Mouse (Mus musculus) urinary bladder, postnatal 36 days (tissue): ENCODE data around the gene Ispd.
A peak's percentile ranks its signal among the peaks of the same experiment; 100 is the strongest.
"Not testable (repeated sequence)": the region's sequence is repeated elsewhere in the genome, so short reads cannot be mapped to it uniquely, and the experiment has no call there.

Experiments used
- DNase-seq, 2 experiments: peaks; one replicate each; pipeline ENCODE4 v3.0.0; 2022; ENCODE audit warnings: low spot score in 2 of 2, mixed read lengths in 1 of 2

Gene Ispd

DNA sequence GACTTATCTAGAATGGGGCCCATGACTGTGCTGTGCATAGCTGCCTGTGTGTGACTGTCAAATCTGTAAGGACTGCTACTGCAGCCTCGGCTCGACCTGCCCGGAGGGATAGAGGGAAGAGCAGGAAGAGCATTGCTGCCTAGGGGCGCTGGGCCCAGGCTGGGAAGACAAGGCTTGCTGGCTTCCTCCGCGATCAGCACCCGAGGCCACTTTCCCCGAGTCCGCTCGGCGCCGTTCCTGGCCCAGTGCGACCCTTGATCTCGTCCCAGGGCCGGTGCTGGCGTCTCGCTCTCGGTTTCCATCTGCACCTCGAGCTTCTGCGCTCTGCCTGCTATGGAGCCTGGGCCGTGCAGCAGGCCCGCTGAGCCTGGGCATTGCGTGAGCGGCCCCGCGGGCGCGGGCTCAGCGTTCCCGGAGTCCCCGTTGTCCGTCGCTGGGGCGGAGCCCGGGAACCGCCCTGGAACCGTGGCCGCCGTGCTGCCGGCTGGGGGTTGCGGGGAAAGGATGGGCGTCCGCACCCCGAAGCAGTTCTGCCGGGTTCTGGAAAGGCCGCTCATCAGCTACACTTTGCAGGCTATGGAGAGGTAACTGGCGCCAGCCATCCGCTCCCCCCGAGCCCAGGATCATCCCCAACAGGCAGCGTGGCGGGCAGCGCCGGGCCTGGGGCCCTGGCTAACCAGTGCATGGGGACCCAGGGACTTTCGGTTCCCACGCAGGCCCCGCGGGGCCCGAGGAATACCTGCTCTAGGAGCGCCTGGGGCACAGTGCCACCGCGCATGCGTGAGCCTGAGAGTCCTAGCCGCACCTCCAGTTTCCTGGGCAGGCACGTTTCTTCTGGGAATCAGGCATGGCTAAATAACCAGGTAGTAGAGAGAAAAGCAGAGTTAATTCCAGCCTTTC lies at the start of gene Ispd, which contains the start of gene D630036H23Rik:
Gene Ispd, plus strand, starts transcription at position 10 of the 900 bp plus-strand sequence.
Gene D630036H23Rik, minus strand, starts transcription at position 741 of the 900 bp plus-strand sequence.
- DNase-seq: peak; percentile 83 to 87

DNA sequence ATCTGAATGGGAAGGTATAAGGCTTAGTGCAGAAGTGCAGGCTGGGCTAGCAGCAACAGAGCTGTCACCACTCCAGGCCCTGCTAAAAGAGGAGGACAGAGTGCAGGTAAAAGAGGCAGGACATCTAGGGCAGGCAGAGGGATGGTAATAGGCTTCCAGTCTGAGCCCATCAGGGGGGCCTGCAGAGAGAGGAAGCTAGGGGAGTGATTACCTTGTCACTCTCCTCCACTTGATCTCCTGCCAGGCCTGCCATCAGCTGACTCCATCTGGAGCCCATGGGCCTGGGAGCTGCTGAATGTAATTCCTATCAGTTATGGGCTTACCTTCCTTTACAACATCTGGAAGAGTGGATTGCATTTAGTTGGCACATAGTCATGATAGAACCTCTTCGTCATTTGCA lies 48.6 kb upstream of the Ispd start:
- DNase-seq: no peak

DNA sequence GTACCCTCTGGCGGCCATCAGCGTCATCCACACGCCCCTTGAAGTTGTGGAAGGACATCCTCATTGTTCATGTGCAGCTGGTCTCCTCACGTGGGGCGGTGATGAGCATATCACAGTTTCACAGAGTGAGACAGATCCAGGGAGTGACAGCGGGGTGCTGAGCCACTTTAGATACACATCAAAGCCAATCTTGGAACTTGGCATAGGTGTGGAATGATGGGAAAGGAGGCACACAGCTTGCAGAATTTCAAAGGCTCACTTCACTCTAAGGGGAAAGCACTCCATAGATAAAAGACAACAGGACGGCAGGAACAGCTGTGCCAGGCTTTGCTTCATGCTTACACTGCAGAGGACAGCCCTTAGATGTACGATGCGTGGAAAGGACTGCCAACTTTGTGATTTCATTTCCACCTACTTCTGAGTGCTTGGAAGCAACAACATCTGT lies 47.4 kb upstream of the Ispd start:
- DNase-seq: no peak

GRCm38 (mm10) chr12:36344131-36344530 lies 37.1 kb upstream of the Ispd start:
- DNase-seq: no peak

GRCm38 (mm10) chr12:36360064-36360463 lies 21.2 kb upstream of the Ispd start:
- no peak for DNase-seq

- DNase-seq: no peak
Measured at GRCm38 (mm10) chr12:36360693-36361092, 20.6 kb upstream of the Ispd start.

- DNase-seq: no peak
Measured at GRCm38 (mm10) chr12:36364013-36364412, 17.2 kb upstream of the Ispd start.

DNA sequence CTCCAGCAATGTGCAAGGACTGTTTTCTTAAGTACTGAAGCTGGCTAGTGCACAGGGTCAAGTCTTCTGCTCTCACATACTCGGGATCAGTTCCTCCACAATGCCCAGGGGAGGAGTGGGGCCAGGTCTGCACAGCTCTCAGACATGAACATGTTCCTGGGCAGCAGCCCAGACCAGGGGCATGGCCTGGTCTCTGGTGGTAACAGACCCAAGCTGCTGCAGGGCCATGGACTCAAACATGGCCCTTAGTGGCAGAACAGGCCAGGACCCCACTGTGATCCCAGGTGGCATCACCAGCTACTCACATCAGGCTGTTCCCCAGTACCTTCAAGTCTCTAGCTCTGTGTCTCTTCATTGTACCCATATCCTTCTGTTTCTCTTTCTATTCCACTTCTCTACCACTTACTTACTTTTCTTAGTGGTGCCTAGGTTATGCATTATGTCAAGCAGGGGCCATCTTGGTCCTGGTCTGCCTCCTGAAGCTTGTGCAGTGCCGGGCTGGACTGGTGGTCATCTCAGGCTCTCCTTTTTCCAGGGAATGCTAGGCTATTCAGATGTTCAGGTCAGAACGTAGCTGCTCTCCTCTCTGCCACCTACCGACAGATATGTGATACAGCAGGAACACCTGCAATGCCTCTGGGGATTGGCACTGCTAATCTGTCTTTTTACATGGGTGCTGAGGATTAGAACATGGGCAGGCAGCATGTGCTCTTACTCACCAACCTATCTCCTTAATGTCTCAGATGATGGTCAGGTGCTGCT lies 7.8 kb upstream of the Ispd start:
- DNase-seq: no peak

- not testable (repeated sequence) for DNase-seq
Measured at GRCm38 (mm10) chr12:36376391-36376790, 4.9 kb upstream of the Ispd start.

GRCm38 (mm10) chr12:36380254-36380653 lies 996 bp upstream of the Ispd start:
- no peak for DNase-seq

- no peak for DNase-seq
Measured at GRCm38 (mm10) chr12:36380806-36381205, 444 bp upstream of the Ispd start.

DNA sequence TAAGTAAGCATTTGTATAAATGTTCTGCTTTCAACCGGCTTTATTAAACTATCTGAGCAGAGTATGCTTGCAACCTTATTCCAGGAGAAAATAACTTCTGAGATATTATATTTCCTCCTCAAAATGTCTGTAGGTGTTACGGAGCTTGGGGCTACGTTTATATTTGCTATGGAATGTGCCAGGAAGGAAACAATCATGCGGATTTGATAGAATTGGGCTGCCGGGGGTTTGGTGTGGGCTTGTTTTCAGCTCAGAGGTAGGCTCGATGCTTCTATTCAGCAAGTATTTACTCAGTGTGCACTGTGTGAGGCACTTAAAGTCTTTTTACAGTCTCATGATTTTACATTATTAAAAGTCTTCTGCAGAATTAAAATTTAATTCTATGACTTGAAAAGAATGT lies 4.1 kb downstream of the Ispd start:
- no peak for DNase-seq

DNA sequence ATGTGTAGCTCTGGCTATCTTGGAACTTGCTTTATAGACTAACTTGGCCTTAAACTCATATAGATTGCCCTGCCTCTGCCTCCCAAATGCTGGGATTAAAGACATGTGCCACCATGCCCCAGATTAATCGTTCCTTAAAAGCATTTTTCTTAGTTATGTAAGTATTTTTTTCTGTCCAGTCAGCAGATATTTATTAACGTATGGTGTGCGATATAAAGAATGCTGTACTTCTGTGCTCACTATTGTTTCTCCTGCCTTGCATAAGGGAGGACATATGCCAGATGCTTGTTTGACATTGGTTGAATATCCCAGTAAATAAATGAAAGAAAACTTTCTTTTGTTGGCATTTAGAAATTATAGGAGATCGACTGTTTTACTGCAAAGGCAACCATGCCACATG lies 5.7 kb downstream of the Ispd start:
- DNase-seq: no peak

GRCm38 (mm10) chr12:36395115-36395514 lies 13.9 kb downstream of the Ispd start:
- no peak for DNase-seq

DNA sequence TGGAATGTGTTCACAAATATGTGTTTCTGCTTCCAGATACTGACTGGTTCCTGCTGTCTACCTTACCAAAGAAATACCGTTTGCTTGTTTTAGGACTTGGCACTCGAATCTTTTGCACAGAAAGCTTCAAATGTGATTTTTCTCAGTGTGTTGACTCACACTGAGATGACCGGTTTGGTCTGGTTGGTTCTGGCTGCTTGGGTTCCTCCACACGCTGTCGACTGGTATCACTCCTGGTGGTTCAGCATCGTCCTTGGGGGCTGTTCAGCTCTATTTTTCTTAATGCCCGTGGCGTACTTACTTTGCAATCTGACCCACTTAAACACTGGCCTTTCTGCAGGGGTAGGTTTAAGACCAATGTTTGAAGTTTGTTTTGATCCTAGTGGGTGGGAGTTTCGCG lies 42.4 kb downstream of the Ispd start:
- DNase-seq: no peak

- DNase-seq: no peak
Measured at GRCm38 (mm10) chr12:36425258-36425657, 44.0 kb downstream of the Ispd start.

DNA sequence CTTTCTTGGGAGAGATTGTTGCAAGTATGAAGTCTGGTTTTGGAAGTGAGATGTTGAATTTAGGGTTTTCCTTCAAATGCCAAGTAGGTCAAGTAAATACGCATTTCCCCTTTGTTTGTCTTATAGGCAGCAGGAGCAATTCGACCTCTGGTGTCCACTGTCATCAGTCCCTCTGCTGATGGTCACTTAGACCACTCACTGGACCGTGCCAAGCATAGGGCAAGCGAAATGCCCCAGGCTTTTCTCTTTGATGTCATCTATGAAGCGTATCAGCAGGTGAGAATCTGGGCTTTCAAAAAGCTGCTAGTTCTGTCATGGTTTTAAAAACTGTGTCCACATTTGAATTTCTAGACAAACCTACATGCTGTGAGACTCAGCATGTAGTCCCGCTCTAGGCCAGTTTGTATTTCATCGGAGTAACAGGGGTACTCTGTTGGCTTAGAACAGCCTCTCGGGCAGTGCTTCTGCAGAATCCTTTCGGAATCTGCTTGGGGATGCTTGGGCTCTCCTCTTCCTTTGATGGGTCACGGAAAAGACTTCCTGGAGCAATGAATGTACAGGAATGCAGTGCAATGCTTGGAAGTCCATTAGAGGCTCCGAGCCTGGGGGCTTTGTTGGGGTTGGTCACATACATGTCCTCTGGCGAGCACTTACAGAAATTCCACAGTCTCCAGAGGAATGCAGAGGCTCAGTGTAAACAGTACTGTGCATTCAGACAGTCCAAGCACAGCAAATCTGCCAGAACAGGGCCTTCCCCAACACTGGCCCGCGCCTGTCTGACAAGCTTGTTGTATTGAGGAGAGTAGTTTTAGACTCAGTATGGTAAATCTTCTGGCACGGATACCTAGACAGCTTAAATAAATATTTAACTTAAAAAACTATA lies 45.2 kb downstream of the Ispd start:
- DNase-seq: no peak

- DNase-seq: no peak
Measured at GRCm38 (mm10) chr12:36436956-36437355, 55.7 kb downstream of the Ispd start.

DNA sequence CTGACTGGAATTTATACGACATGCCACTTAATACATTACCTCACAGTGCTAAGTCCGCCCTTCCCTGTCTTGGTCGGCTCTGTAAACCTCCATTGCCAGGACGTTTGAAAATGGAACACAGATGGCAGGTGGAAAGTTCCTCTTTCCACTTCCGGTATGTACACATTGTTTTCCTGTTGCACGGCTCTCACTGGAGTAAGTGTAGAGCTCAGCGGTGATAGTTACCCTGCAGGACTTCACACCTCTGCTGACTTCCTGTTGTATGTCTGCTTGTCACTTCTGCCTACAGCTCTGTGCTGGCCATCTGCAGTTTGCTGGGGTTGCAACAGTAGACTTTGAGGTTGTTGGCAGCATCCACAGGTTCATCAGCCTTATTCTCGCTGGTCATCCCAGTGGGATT lies 58.1 kb downstream of the Ispd start:
- DNase-seq: no peak

DNA sequence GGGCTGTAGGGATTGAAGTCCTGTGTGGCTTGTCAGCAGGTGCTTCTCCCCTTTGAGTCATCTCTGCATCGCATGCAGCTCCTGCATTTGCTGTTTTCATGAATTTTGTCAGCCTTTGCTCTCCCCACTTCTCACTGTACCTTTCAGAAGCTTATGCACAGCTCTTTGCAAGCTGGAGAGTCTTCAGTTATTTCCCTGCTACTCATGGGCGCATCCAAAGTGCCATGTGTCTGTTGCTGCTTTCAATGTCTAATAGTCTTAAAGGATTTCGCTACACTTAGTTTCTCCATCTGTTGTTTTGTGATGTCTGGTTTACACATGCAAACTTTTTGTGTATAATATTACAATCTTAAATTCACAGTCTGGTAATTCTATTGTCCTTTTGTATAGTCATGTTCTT lies 74.8 kb downstream of the Ispd start:
- DNase-seq: no peak

DNA sequence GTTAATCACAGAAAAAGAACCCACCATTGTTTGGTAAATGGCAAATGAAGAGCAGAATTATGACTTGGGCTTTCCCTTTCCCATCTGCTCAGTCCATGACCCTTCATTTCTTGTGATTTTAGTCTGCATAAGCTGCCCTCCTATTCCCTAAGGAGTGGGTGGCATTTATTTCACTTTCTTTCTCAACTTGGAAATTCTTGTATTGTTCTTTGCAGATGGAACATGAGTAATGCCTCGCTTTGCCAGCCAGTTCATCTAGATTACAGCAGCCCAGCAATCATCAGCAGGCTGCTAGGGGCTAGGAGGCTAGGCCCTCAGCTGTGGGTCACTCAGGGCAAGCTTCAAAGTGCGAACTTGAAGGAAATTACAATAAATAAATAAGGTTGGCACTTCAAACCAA lies 76.5 kb downstream of the Ispd start:
- DNase-seq: no peak
